Mouse (Mus musculus): ENCODE results near the gene Btbd6.

Btbd6 gene

GRCm38 (mm10) chr12:112976371-112977073 is at the start of gene Btbd6:
Gene Btbd6, plus strand, starts transcription at chr12:112976482.
- DNase-seq (ENCODE audit: low read depth, low spot score), result peak; percentile 70

GRCm38 (mm10) chr12:112927265-112927664 is 49.0 kb upstream of the Btbd6 start:
- no peak for DNase-seq (ENCODE audit: low read depth, low spot score)

GRCm38 (mm10) chr12:112928401-112929241 is 47.7 kb upstream of the Btbd6 start:
- no peak for DNase-seq (ENCODE audit: low read depth, low spot score)

- no peak for DNase-seq (ENCODE audit: low read depth, low spot score)
Observed at GRCm38 (mm10) chr12:112929562-112930352, 46.5 kb upstream of the Btbd6 start, which contains the start of gene Jag2. Gene Jag2, minus strand, starts transcription at chr12:112929776.

- no peak for DNase-seq (ENCODE audit: low read depth, low spot score)
Observed at GRCm38 (mm10) chr12:112932647-112933046, 43.6 kb upstream of the Btbd6 start.

DNA sequence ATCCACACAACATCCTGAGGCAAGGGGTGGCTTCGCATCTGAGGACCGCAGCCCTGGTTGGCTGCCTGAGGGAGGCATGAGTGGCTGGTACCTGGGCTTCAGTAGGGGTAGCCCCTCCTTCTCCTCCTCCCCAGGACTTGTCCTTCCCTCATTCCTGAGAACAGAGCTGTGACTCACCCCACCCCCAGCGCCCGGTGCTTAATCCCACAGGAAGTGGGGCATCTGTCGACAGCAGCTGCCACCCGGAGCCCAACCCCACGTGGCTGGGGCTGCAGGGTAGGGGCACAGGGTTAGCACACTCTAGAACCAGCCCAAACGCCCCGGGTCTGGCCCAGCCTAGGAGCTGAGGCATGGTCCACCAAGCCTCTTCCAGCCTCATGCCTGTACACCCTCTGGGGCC is 38.4 kb upstream of the Btbd6 start:
- DNase-seq (ENCODE audit: low read depth, low spot score), result no peak

DNA sequence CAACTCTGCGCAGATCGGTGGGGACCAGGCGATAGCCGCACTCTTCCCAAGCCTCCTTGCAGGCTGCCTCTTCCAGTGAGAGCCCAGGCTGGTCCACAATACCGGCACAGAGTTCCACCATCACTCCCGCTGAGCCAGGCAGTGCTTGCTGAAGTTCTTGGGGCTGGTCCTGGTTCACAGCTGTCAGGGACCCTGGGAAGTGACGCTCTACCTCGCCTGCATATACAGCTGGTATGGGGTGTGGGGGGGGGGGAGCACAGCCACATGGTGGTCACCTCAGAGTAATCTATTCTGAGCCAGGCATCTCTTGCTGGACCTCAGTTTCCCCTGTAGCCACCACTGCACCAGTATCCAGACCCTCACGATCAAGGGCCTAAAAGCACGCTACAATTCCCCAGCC is 37.9 kb upstream of the Btbd6 start:
- DNase-seq (ENCODE audit: low read depth, low spot score), result no peak

DNA sequence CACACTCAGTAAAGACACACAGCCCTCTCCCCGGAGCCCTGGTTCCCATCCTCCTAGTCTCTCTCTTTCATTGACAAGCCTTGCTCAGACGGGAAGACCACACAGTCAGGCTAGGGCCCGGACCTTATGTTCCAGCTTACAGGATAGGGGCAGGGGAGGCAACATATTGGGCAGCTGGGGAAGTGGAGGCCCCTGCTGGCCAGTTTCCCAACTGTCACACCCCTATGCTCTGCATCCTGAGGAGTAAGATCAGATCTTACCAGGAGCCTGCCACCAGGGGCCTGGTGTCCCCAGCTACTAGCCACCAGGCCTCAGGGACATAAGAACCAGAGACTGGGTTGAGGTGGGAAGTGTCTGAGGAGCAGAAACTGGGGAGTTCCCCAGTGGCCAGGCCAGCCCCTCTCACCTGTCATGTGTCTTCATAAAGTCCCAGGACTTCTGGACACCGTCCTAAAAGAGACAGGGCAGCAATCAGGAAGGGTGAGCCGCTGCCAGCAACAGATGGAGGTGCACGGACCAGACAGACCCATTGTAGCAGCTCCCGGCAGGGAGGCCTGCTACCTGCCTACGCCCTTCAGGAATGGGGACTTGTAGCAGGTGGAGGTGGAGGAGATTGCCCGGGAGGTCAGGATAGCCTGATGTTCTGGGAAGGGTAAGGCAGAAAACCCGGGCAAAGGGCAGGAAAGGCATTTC is 37.3 kb upstream of the Btbd6 start:
- DNase-seq (ENCODE audit: low read depth, low spot score), result no peak

DNA sequence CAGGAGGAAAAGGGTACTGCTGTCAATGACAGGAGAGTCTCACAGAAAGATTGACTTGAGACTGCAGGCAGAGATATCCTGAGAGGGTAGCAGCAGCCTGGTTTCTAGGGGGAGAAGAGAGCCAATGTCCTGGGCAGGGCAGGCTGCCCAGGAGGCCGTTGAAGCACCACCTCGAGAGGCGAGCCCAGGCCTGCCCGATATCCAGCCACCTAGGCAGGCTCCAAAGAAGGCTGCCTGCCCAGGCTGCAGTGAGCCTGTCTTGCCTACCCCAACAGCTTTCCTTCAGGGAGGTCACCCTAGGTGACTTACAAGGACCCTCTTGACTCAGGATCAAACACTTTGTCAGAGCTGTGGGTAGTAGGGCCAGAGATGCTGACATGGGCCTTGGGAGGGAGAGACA is 36.0 kb upstream of the Btbd6 start:
- DNase-seq (ENCODE audit: low read depth, low spot score), result no peak

DNA sequence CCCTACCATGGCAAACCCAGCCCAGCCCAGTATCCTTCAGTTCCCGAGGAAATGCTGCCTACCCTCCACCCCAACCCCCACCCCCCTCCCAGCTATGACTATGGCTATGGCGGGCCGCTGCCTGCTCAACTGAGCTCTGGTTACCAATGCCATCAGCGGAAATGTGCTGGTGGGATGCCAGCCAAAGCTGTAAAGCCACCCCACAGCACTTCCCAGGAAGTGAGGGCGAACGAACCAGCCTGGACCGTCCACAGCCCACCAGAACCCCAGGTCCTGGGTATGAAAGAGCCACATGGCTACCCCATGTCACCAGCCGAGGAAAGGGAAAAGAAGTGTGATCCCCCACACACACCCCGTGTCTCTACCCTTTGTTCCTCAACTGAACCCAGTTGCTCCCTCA is 35.6 kb upstream of the Btbd6 start:
- no peak for DNase-seq (ENCODE audit: low read depth, low spot score)

GRCm38 (mm10) chr12:112941156-112941775 is 35.0 kb upstream of the Btbd6 start:
- no peak for DNase-seq (ENCODE audit: low read depth, low spot score)

DNA sequence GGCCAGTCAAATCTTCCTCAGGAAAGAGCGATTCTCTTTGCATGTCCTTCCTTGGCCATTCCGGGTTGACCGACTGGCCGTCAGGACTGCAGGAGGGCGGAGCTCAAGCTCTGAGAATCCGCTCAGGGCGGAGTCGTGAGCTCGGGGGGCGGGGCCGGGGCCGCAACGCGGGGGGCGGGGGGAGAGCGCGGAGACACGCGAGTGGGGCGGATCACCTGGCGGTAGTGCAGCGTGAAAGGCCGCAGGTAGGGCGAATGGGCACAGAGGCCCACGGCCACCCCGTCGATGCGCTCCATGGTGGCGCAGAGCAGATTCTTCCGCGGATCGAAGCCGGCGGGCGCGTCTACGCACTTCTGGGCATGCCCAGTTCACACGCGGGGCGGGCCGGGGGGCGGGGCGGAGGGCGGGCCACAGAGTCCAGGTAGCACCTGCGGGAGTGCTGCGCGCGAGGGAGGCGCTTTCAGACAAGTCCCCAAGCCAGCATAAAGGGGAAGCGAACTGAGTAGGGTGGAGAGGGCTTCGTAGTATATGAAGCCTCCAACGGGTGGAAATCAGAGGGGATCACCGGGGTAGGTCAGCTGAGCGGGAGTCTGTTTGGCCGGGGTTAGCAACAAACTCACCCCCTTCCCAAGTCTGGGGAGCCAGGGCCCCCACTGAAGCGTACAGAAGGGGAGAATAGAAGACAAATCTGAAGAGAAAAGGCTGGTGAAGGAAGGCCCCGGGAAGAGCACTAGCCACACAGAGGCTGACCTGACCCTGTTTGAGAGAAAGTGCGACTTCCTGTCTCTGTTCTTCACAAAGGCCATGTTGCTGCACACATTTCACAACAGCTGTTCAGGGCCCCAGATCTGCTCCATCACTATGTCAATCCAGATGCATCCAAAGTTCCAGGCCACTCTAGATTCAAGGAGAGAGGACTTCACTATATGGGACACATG is 34.2 kb upstream of the Btbd6 start, which contains the start of gene Nudt14:
TSS of gene Nudt14 (minus strand) at position 349 of the 938 bp plus-strand sequence.
- no peak for DNase-seq (ENCODE audit: low read depth, low spot score)

- DNase-seq (ENCODE audit: low read depth, low spot score), result no peak
Observed at GRCm38 (mm10) chr12:112943669-112944068, 32.6 kb upstream of the Btbd6 start.

- no peak for DNase-seq (ENCODE audit: low read depth, low spot score)
Observed at GRCm38 (mm10) chr12:112947307-112947706, 29.0 kb upstream of the Btbd6 start.

- DNase-seq (ENCODE audit: low read depth, low spot score), result peak; percentile 84
Observed at GRCm38 (mm10) chr12:112950040-112950760, 26.1 kb upstream of the Btbd6 start.

GRCm38 (mm10) chr12:112950761-112951129 is 25.5 kb upstream of the Btbd6 start:
- no peak for DNase-seq (ENCODE audit: low read depth, low spot score)

DNA sequence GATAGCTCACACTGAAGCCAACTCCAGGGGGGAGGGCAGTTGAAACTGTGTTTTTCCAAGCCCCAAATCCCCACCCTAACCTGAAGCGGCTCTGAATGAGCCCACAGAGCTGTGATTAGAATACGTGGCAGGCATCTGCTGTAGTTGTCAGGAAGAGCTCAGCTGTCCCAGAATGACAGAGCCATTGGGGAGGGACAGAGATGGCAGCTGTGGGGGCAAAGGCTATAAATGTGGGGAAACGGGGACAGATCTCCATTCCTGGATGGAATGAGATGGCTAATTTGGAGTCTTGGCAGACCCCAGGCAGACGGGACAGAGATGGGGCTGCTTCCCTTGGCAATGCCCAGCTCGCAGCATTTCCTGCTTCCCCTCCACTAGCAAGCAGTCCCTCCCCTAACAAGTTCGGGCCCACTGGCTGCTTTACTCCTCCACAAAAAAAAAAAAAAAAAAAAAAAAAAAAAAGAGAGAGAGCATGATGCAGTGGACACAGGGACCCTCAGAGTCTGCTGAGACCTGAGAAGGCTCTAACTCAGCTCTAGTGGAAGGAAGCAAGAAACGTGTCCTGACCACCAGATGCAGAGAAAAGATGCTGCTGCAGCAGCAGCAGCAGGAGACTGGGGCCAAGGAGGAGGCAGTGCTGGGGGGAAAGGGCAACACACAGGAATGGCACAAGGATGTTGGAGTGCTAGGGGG is 25.0 kb upstream of the Btbd6 start:
- no peak for DNase-seq (ENCODE audit: low read depth, low spot score)

GRCm38 (mm10) chr12:112952433-112952832 is 23.8 kb upstream of the Btbd6 start:
- DNase-seq (ENCODE audit: low read depth, low spot score), result no peak
